Mouse (Mus musculus): ENCODE data around the gene Lpp.

DNA sequence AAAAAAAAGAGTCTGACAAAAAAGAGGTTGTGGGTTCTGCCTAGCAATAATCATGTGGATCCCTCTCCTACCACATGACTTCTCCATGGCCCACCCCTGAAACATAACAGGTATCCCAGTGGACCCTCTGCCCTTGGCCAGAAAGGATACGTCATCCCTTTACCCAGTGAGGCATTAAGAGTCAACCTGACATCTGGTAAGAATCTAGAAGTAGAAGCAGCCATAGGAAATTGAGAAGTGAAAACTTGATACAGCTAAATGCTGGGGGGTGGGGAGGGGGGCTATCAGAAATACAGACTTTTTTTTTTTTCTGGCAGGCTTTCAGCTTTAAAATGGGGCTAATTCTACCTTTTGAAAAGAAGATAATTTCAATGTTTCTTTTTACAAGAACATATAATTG, 445.7 kb downstream of the Lpp start:
- TF ChIP-seq CTCF (IDR thresholded peaks at IDR 0.05; ENCODE audit: low read depth, low read length) (no peak), POLR2A (IDR thresholded peaks at IDR 0.05; ENCODE audit: borderline replicate concordance, low read depth, low read length) (no peak)

Measured in bone marrow macrophage, adult 2 months (primary cell).